Mouse (Mus musculus): ENCODE measurements around the gene Adcy7. TPM values are rescaled to one million over a fixed set of nuclear protein-coding genes. Genes with fewer than 3 reads are reported as not detected.

The Adcy7 gene
- total and polyA plus RNA-seq, 2 experiments from 2014 or later, result 8.6 to 23.2 TPM

DNA sequence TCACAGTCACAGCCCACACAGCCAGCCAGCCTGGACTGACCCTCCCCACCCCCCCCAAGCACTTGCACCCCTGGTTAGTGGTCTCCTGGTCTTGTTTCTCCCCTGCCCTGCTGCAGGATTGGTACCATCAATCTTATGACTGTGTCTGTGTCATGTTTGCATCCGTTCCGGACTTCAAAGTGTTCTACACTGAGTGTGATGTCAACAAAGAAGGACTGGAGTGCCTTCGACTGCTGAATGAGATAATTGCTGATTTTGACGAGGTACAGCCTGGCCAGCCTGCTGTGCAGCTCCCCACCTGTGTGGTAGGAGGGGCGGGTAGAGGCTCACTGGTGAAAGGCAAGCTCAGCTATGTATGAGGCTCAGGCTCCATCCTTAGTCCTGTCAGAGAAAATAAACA is 53.0 kb downstream of the Adcy7 start:
- no peaks in the 10 kb centered on the region for H3K27me3 ChIP-seq (ENCODE audit: insufficient read depth, low read length)
- H3K9me3 ChIP-seq (ENCODE audit: low read length), result no peaks in the 10 kb centered on the region
- no peak overlapping the region for H3K27ac ChIP-seq
- H3K4me1 ChIP-seq (ENCODE audit: insufficient read depth, low read length), result no peaks in the 10 kb centered on the region
- 61% methylated on average over 5 of the region's 5 CpGs for WGBS
- no peak overlapping the region for H3K9ac ChIP-seq (replicated peaks; ENCODE audit: low read length)
- DNase-seq (ENCODE audit: low spot score) (no peak), ATAC-seq (0 out of 2 replicates have a peak, but pooled peaks have one; percentile 24)
- H3K36me3 ChIP-seq (ENCODE audit: insufficient read depth, low read length), result peaks cover 35% of the 10 kb centered on the region; the same call in 1 of the 2 replicates
- H3K4me2 ChIP-seq (ENCODE audit: low read depth, low read length), result no peak overlapping the region
- H3K4me3 ChIP-seq (ENCODE audit: low read length), result no peak overlapping the region
- no peak for TF ChIP-seq CTCF (IDR thresholded peaks at IDR 0.05; ENCODE audit: low read depth)

DNA sequence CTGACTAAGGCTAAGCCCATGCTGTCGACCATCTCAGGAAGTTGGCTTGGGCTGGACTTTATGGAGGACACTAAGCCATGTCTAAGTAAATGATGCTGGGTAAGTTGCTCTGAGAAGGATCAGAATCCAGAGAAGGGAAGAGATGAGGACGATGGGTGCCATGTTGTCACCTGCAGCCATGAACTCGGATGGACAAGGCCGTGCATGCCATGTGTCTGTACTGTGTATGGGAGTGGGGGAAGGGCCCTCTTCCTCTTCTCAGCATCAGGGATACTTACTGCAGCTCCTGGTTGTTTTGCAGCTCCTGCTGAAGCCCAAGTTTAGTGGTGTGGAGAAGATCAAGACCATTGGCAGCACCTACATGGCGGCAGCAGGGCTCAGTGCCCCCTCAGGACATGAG is 53.6 kb downstream of the Adcy7 start:
- Histone ChIP-seq H3K9ac (replicated peaks; ENCODE audit: low read length) (no peak overlapping the region), H3K9me3 (ENCODE audit: low read length) (no peaks in the 10 kb centered on the region), H3K27me3 (ENCODE audit: insufficient read depth, low read length) (no peaks in the 10 kb centered on the region), H3K36me3 (ENCODE audit: insufficient read depth, low read length) (peaks cover 35% of the 10 kb centered on the region; the same call in 1 of the 2 replicates), H3K4me2 (ENCODE audit: low read depth, low read length) (no peak overlapping the region), H3K27ac (no peak overlapping the region), H3K4me1 (ENCODE audit: insufficient read depth, low read length) (no peaks in the 10 kb centered on the region), H3K4me3 (ENCODE audit: low read length) (no peak overlapping the region)
- DNase-seq (ENCODE audit: low spot score) (no peak), ATAC-seq (no peak)
- TF ChIP-seq CTCF (IDR thresholded peaks at IDR 0.05; ENCODE audit: low read depth), result no peak
- 93% methylated on average over 5 of the region's 5 CpGs for WGBS

DNA sequence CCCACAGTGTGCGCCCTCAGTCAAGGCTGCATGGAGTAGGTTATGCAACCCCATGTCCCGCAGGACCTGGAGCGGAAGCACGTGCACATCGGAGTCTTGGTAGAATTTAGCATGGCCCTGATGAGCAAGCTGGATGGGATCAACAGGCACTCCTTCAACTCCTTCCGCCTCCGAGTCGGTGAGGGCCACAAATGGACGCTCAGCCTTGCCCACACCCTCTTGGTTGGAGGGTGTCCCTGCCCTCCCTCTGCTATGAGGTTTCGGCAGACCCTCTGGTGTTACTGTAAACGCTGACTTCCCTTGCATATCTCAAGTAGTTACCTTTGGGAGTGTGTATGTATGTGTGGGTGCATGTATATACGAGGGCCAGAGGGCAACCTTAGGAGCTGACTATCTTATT is 54.1 kb downstream of the Adcy7 start:
- Histone ChIP-seq H3K36me3 (ENCODE audit: insufficient read depth, low read length) (peaks cover 39% of the 10 kb centered on the region), H3K4me2 (ENCODE audit: low read depth, low read length) (no peak overlapping the region), H3K4me3 (ENCODE audit: low read length) (no peak overlapping the region), H3K4me1 (ENCODE audit: insufficient read depth, low read length) (no peaks in the 10 kb centered on the region), H3K9ac (replicated peaks; ENCODE audit: low read length) (no peak overlapping the region), H3K9me3 (ENCODE audit: low read length) (no peaks in the 10 kb centered on the region), H3K27me3 (ENCODE audit: insufficient read depth, low read length) (no peaks in the 10 kb centered on the region), H3K27ac (no peak overlapping the region)
- ATAC-seq (no peak), DNase-seq (ENCODE audit: low spot score) (no peak)
- no peak for TF ChIP-seq CTCF (IDR thresholded peaks at IDR 0.05; ENCODE audit: low read depth)
- WGBS, result 97% methylated on average over 12 of the region's 12 CpGs

DNA sequence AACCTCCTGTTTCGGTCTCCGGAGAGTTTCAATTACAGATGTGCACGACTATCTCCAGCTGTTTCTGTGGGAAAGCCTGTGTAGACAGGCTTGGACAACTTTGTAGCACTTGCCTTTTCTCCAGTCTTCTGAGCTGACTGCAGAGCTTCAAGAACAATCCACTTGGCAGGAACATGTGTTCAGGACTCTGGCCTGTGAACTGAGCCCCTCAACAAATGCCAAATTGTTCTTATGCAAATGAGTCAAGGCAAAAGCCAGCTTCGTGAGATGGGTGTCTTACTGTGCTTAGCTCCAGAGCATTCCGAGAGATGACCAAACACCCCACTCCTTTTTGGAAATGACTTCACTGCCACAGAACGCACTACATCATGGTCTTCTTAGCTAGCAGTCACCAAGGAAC is 56.5 kb downstream of the Adcy7 start:
- 66% methylated on average over 6 of the region's 6 CpGs for WGBS
- Histone ChIP-seq H3K4me1 (ENCODE audit: insufficient read depth, low read length) (no peaks in the 10 kb centered on the region), H3K4me2 (ENCODE audit: low read depth, low read length) (no peak overlapping the region), H3K27ac (no peak overlapping the region), H3K36me3 (ENCODE audit: insufficient read depth, low read length) (peaks cover 56% of the 10 kb centered on the region), H3K27me3 (ENCODE audit: insufficient read depth, low read length) (no peaks in the 10 kb centered on the region), H3K9me3 (ENCODE audit: low read length) (no peaks in the 10 kb centered on the region), H3K4me3 (ENCODE audit: low read length) (no peak overlapping the region), H3K9ac (replicated peaks; ENCODE audit: low read length) (no peak overlapping the region)
- TF ChIP-seq CTCF (IDR thresholded peaks at IDR 0.05; ENCODE audit: low read depth), result no peak
- peak; percentile 12 for DNase-seq (ENCODE audit: low spot score)
- ATAC-seq, result no peak

DNA sequence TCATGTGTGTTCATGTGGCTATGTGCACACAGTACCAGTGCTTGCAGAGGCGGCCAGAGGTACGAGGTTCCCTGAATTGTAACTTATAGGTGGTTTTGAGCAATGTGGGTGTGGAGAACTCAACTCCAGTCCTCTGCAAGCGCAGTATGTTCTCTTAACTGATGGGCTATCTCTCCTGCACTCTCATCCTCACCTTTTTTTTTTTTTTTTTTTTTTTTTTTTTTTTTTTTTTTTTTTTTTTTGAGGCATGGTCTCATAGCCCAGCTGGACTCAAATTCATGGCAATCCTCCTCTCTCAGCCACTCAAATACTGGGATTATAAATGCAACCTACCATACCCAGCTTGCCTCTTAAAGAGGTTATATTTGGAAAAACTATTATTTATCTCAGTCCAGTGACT is 58.6 kb downstream of the Adcy7 start:
- H3K4me2 ChIP-seq (ENCODE audit: low read depth, low read length), result no peak overlapping the region
- H3K27me3 ChIP-seq (ENCODE audit: insufficient read depth, low read length), result no peaks in the 10 kb centered on the region
- no peak overlapping the region for H3K9ac ChIP-seq (replicated peaks; ENCODE audit: low read length)
- peaks cover 56% of the 10 kb centered on the region for H3K36me3 ChIP-seq (ENCODE audit: insufficient read depth, low read length)
- DNase-seq (ENCODE audit: low spot score) (no peak), ATAC-seq (no peak)
- 96% methylated on average over 3 of the region's 3 CpGs for WGBS
- no peak for TF ChIP-seq CTCF (IDR thresholded peaks at IDR 0.05; ENCODE audit: low read depth)
- no peaks in the 10 kb centered on the region for H3K9me3 ChIP-seq (ENCODE audit: low read length)
- no peak overlapping the region for H3K27ac ChIP-seq
- no peaks in the 10 kb centered on the region for H3K4me1 ChIP-seq (ENCODE audit: insufficient read depth, low read length)
- no peak overlapping the region for H3K4me3 ChIP-seq (ENCODE audit: low read length)

GRCm38 (mm10) chr8:88334384-88334783 is 62.2 kb downstream of the Adcy7 start:
- WGBS, result 86% methylated on average over 2 of the region's 2 CpGs
- ATAC-seq (no peak), DNase-seq (ENCODE audit: low spot score) (no peak)
- TF ChIP-seq CTCF (IDR thresholded peaks at IDR 0.05; ENCODE audit: low read depth), result no peak
- no peak overlapping the region for H3K27ac ChIP-seq
- peaks cover 50% of the 10 kb centered on the region for H3K36me3 ChIP-seq (ENCODE audit: insufficient read depth, low read length)
- no peaks in the 10 kb centered on the region for H3K9me3 ChIP-seq (ENCODE audit: low read length)
- H3K9ac ChIP-seq (replicated peaks; ENCODE audit: low read length), result no peak overlapping the region
- H3K4me2 ChIP-seq (ENCODE audit: low read depth, low read length), result no peak overlapping the region
- H3K27me3 ChIP-seq (ENCODE audit: insufficient read depth, low read length), result no peaks in the 10 kb centered on the region
- no peak overlapping the region for H3K4me3 ChIP-seq (ENCODE audit: low read length)
- H3K4me1 ChIP-seq (ENCODE audit: insufficient read depth, low read length), result no peaks in the 10 kb centered on the region

- Histone ChIP-seq H3K4me1 (ENCODE audit: insufficient read depth, low read length) (no peaks in the 10 kb centered on the region), H3K9ac (replicated peaks; ENCODE audit: low read length) (no peak overlapping the region), H3K36me3 (ENCODE audit: insufficient read depth, low read length) (peaks cover 50% of the 10 kb centered on the region), H3K4me3 (ENCODE audit: low read length) (no peak overlapping the region), H3K9me3 (ENCODE audit: low read length) (no peaks in the 10 kb centered on the region), H3K4me2 (ENCODE audit: low read depth, low read length) (no peak overlapping the region), H3K27ac (no peak overlapping the region), H3K27me3 (ENCODE audit: insufficient read depth, low read length) (no peaks in the 10 kb centered on the region)
- no peak for ATAC-seq
- no peak for TF ChIP-seq CTCF (IDR thresholded peaks at IDR 0.05; ENCODE audit: low read depth)
- 87% methylated on average over 3 of the region's 3 CpGs for WGBS
- no peak for DNase-seq (ENCODE audit: low spot score)
Measured at GRCm38 (mm10) chr8:88334975-88335374, 62.8 kb downstream of the Adcy7 start.
